Mouse (Mus musculus): ENCODE measurements around the gene Olfr481.

Gene Olfr481

GRCm38 (mm10) chr7:108079555-108079954 is at the start of gene Olfr481:
TSS of gene Olfr481 (plus strand) at chr7:108079855.
- no peak for DNase-seq (ENCODE audit: low spot score)

GRCm38 (mm10) chr7:108033889-108034288 is 45.8 kb upstream of the Olfr481 start, which contains the start of gene Olfr478:
TSS of gene Olfr478 (minus strand) at chr7:108033989.
- no peak for DNase-seq (ENCODE audit: low spot score)

- no peak for DNase-seq (ENCODE audit: low spot score)
Measured at GRCm38 (mm10) chr7:108050393-108050792, 29.3 kb upstream of the Olfr481 start, which contains the start of gene Olfr479. TSS of gene Olfr479 (plus strand) at chr7:108050693.

- no peak for DNase-seq (ENCODE audit: low spot score)
Measured at GRCm38 (mm10) chr7:108067246-108067645, 12.4 kb upstream of the Olfr481 start, which contains the start of gene Olfr480. TSS of gene Olfr480 (minus strand) at chr7:108067346.

GRCm38 (mm10) chr7:108097486-108097885 is 17.8 kb downstream of the Olfr481 start, which contains the start of gene Olfr482:
TSS of gene Olfr482 (minus strand) at chr7:108097586.
- no peak for DNase-seq (ENCODE audit: low spot score)

GRCm38 (mm10) chr7:108100549-108100948 is 20.9 kb downstream of the Olfr481 start, which contains the start of gene Olfr483:
TSS of gene Olfr483 (plus strand) at chr7:108100849.
- no peak for DNase-seq (ENCODE audit: low spot score)

GRCm38 (mm10) chr7:108120681-108121080 is 41.0 kb downstream of the Olfr481 start:
- no peak for DNase-seq (ENCODE audit: low spot score)

GRCm38 (mm10) chr7:108121416-108121815 is 41.8 kb downstream of the Olfr481 start:
- DNase-seq (ENCODE audit: low spot score) = no peak

- no peak for DNase-seq (ENCODE audit: low spot score)
Measured at GRCm38 (mm10) chr7:108127349-108127748, 47.7 kb downstream of the Olfr481 start, which contains the start of gene Olfr484. TSS of gene Olfr484 (minus strand) at chr7:108127449.

All from layer of hippocampus, adult 9-10 months (tissue).